Mouse (Mus musculus) neural tube, embryonic 14.5 days (tissue): ENCODE measurements at regions not wholly inside any gene's neighbourhood (a gene's known extent, or its start where the extent isn't known, plus 50 kb on each side); places are given as distances from the start of the nearest gene placed in this dataset.

ENCODE experiments used
- ATAC-seq: fragments of 200-750 bp; cut with Nextera tagmentation; 2 replicates; pipeline ENCODE4 v1.8.0; 2017; ENCODE audit warnings: low read depth, mild to moderate bottlenecking, moderate TSS enrichment, moderate library complexity
- H3K27ac ChIP-seq: fragments of 300-500 bp; sonication (generic); 2 replicates; pipeline ENCODE4 v1.5.1; 2014; ENCODE audit warnings: low read depth, mild to moderate bottlenecking, control low read depth, low read length, moderate library complexity, mixed read lengths
- H3K27me3 ChIP-seq: fragments of 300-500 bp; sonication (generic); 2 replicates; pipeline ENCODE4 v1.6.1; 2014; ENCODE audit warnings: low read length; ENCODE audit not compliant: control insufficient read depth, insufficient read depth
- H3K36me3 ChIP-seq: fragments of 300-500 bp; sonication (generic); 2 replicates; pipeline ENCODE4 v1.6.1; 2014; ENCODE audit warnings: low read length, mixed read lengths; ENCODE audit not compliant: control insufficient read depth, insufficient read depth
- H3K4me1 ChIP-seq: fragments of 300-500 bp; sonication (generic); 2 replicates; pipeline ENCODE4 v1.6.1; 2014; ENCODE audit warnings: low read length; ENCODE audit not compliant: control insufficient read depth, insufficient read depth
- H3K4me2 ChIP-seq: fragments of 300-500 bp; sonication (generic); 2 replicates; pipeline ENCODE4 v1.6.1; 2014; ENCODE audit warnings: mild to moderate bottlenecking, low read depth, low read length, control low read depth
- H3K4me3 ChIP-seq: fragments of 300-500 bp; sonication (generic); 2 replicates; pipeline ENCODE4 v1.5.1; 2014; ENCODE audit warnings: low read depth, low read length, control low read depth, mixed read lengths
- H3K9ac ChIP-seq: fragments of 300-500 bp; sonication (generic); replicated peaks from 2 replicates; pipeline ENCODE4 v1.6.1; 2014; ENCODE audit warnings: low read depth, mild to moderate bottlenecking, control low read depth, low read length, mixed read lengths
- H3K9me3 ChIP-seq: fragments of 300-500 bp; sonication (generic); 2 replicates; pipeline ENCODE4 v1.6.1; 2016; ENCODE audit warnings: low read length; ENCODE audit not compliant: control insufficient read depth
- WGBS: fragments of 180-500 bp; shearing (Covaris S2); extraction: QIAGEN DNeasy Blood & Tissue Kit; methylation state at CpG from one replicate; pipeline ENCODE4 v1.1.7; 2014; 5-methylcytosine and 5-hydroxymethylcytosine counted together

DNA sequence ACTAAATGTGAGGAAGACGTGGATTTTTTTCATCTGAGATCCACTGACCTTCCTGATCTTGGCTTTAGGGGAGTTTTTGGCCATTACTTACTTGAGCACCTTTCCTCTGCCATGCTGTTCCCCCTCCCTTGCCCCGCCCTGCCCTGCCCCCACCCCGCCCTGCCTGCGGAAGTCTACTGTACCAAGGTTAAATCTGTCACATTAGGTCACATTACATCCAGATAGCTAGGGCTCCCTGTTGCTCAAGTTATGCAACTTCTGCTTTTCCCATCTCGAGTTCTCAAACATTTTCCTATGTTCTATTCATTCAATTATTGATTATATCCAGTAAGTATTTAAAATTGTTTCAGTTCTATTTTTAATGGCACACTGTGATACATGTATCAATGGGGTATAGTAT, 144.7 kb upstream of the Cnot2 start:
- no peaks in the 10 kb centered on the region for H3K36me3 ChIP-seq
- H3K9ac ChIP-seq, result no peak overlapping the region
- H3K4me3 ChIP-seq, result no peak overlapping the region
- no peaks in the 10 kb centered on the region for H3K9me3 ChIP-seq
- no peaks in the 10 kb centered on the region for H3K27me3 ChIP-seq
- no peak for ATAC-seq
- H3K4me2 ChIP-seq, result no peak overlapping the region
- H3K27ac ChIP-seq, result no peak overlapping the region
- 92% methylated on average over 5 of the region's 5 CpGs for WGBS
- H3K4me1 ChIP-seq, result no peaks in the 10 kb centered on the region

DNA sequence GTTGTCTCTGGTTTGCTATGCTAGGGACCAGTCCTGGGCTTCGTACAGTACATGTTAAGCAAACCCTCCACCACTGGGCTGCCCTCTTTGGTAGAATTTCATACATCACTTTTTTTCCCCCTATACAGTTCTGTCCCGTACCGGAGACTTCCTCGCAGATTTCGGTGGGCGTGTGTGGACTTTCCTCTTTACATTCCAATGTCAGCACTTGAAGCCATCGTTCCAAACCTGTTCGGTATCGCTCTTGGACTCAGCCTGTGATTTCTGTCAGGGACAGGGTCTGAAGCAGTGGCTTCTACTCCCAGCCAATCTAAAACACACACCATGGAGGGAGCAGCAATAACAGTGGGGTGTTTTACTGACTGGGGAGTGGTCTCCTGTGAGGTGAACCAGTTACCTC, 140.7 kb upstream of the Cnot2 start:
- WGBS, result 98% methylated on average over 9 of the region's 9 CpGs
- ATAC-seq, result no peak

DNA sequence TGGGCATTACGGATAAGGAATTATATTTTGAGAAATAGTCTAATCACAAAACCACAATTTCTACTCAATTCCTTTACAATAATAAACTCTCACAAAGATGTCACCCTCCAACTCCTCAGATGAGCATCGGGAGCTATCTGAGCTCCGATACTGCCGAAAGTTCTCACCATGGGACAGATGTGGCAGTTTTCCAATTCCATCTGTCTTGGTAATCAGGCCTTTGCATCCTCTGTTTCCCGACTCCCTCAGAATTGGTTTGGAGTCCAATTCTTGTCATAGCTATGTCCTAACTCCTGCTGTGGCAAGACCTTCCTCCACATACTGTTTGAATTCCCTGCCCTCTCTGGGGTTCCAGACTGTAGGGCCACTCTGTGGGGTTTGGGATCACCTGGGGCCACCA, 138.3 kb upstream of the Cnot2 start:
- 75% methylated on average over 5 of the region's 5 CpGs for WGBS
- no peak overlapping the region for H3K9ac ChIP-seq
- H3K27ac ChIP-seq, result no peak overlapping the region
- H3K4me3 ChIP-seq, result no peak overlapping the region
- no peak overlapping the region for H3K4me2 ChIP-seq
- H3K27me3 ChIP-seq, result no peaks in the 10 kb centered on the region
- H3K9me3 ChIP-seq, result no peaks in the 10 kb centered on the region
- no peaks in the 10 kb centered on the region for H3K36me3 ChIP-seq
- no peak for ATAC-seq
- no peaks in the 10 kb centered on the region for H3K4me1 ChIP-seq

More for the DNA sequence above, 140.7 kb upstream of the Cnot2 start:
- Histone ChIP-seq H3K9me3 (no peaks in the 10 kb centered on the region), H3K27ac (no peak overlapping the region), H3K27me3 (no peaks in the 10 kb centered on the region), H3K9ac (no peak overlapping the region), H3K4me3 (no peak overlapping the region), H3K36me3 (no peaks in the 10 kb centered on the region), H3K4me1 (no peaks in the 10 kb centered on the region), H3K4me2 (no peak overlapping the region)

- H3K4me3 ChIP-seq, result no peak overlapping the region
- no peaks in the 10 kb centered on the region for H3K9me3 ChIP-seq
- no peaks in the 10 kb centered on the region for H3K27me3 ChIP-seq
- no peak overlapping the region for H3K4me2 ChIP-seq
- no peak for ATAC-seq
- no peaks in the 10 kb centered on the region for H3K36me3 ChIP-seq
- H3K9ac ChIP-seq, result no peak overlapping the region
- H3K4me1 ChIP-seq, result no peaks in the 10 kb centered on the region
- 80% methylated on average over 10 of the region's 10 CpGs for WGBS
- no peak overlapping the region for H3K27ac ChIP-seq
Observed at GRCm38 (mm10) chr10:116717961-116718360, 136.7 kb upstream of the Cnot2 start.

GRCm38 (mm10) chr10:116717017-116717643, 135.8 kb upstream of the Cnot2 start:
- WGBS, result 85% methylated on average over 4 of the region's 4 CpGs
- no peaks in the 10 kb centered on the region for H3K36me3 ChIP-seq
- no peaks in the 10 kb centered on the region for H3K4me1 ChIP-seq
- no peak overlapping the region for H3K27ac ChIP-seq
- no peak overlapping the region for H3K9ac ChIP-seq
- ATAC-seq, result no peak
- H3K4me3 ChIP-seq, result no peak overlapping the region
- H3K4me2 ChIP-seq, result no peak overlapping the region
- no peaks in the 10 kb centered on the region for H3K9me3 ChIP-seq
- no peaks in the 10 kb centered on the region for H3K27me3 ChIP-seq

GRCm38 (mm10) chr10:116713456-116713855, 132.1 kb upstream of the Cnot2 start:
- no peak for ATAC-seq
- WGBS, result 66% methylated on average over 11 of the region's 11 CpGs
- no peaks in the 10 kb centered on the region for H3K9me3 ChIP-seq
- no peak overlapping the region for H3K9ac ChIP-seq
- no peak overlapping the region for H3K27ac ChIP-seq
- H3K27me3 ChIP-seq, result no peaks in the 10 kb centered on the region
- H3K4me3 ChIP-seq, result no peak overlapping the region
- H3K4me1 ChIP-seq, result no peaks in the 10 kb centered on the region
- no peak overlapping the region for H3K4me2 ChIP-seq
- no peaks in the 10 kb centered on the region for H3K36me3 ChIP-seq

GRCm38 (mm10) chr10:116707025-116707424, 125.7 kb upstream of the Cnot2 start:
- H3K27ac ChIP-seq, result no peak overlapping the region
- ATAC-seq, result no peak
- no peaks in the 10 kb centered on the region for H3K9me3 ChIP-seq
- H3K4me2 ChIP-seq, result no peak overlapping the region
- H3K9ac ChIP-seq, result no peak overlapping the region
- no peak overlapping the region for H3K4me3 ChIP-seq
- H3K27me3 ChIP-seq, result no peaks in the 10 kb centered on the region
- H3K4me1 ChIP-seq, result no peaks in the 10 kb centered on the region
- 87% methylated on average over 6 of the region's 6 CpGs for WGBS
- no peaks in the 10 kb centered on the region for H3K36me3 ChIP-seq

- WGBS, result 88% methylated on average over 5 of the region's 5 CpGs
- no peaks in the 10 kb centered on the region for H3K4me1 ChIP-seq
- H3K4me2 ChIP-seq, result no peak overlapping the region
- H3K36me3 ChIP-seq, result no peaks in the 10 kb centered on the region
- no peaks in the 10 kb centered on the region for H3K27me3 ChIP-seq
- ATAC-seq, result no peak
- H3K9me3 ChIP-seq, result no peaks in the 10 kb centered on the region
- no peak overlapping the region for H3K9ac ChIP-seq
- H3K4me3 ChIP-seq, result no peak overlapping the region
- no peak overlapping the region for H3K27ac ChIP-seq
Observed at GRCm38 (mm10) chr10:116701281-116701680, 120.0 kb upstream of the Cnot2 start.

DNA sequence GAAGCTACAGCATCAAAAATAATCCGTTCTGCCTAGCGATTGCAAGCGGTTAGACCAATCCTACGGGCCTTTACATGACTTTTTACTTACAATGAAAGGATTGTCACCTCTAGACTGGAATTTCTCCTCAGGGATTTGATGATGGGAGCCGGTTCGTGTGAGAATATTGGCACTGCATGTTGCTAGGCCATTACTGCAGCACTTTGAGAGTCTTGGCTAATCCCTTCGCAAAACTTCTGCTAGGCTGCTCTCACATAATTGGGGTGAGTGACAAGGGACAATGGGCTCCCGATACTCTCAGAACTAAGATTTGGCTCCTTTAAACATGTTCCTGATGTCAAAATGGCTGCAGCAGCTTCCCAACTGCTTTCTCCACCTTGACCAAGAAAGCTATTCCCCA, 118.4 kb upstream of the Cnot2 start:
- no peak overlapping the region for H3K4me2 ChIP-seq
- H3K27ac ChIP-seq, result no peak overlapping the region
- no peaks in the 10 kb centered on the region for H3K4me1 ChIP-seq
- H3K27me3 ChIP-seq, result no peaks in the 10 kb centered on the region
- H3K4me3 ChIP-seq, result no peak overlapping the region
- WGBS, result 72% methylated on average over 8 of the region's 8 CpGs
- no peak for ATAC-seq
- no peaks in the 10 kb centered on the region for H3K36me3 ChIP-seq
- H3K9me3 ChIP-seq, result no peaks in the 10 kb centered on the region
- H3K9ac ChIP-seq, result no peak overlapping the region
